Comparison of ENCODE assay signal across 21 mouse cellular contexts in genomic region chr1:93130242-93130983, GRCm38 (mm10). TPM values are rescaled to one million over a fixed set of nuclear protein-coding genes. Genes with fewer than 3 reads are reported as not detected.
DNase-seq lines count a peak whose midpoint lies in the region; ATAC-seq and TF ChIP-seq lines count a peak whose summit lies in the region.
"Had no signal": no experiment of that assay in that cellular context is flagged by ENCODE, and none has a peak within 500 bp of the region (broad histone marks: within the 10 kb centered on the region; RNA-seq: fewer than 3 reads in every experiment).

No protein-coding gene starts in this region.

- TF ChIP-seq CTCF in liver, postnatal 0 days (IDR thresholded peaks at IDR 0.05; ENCODE audit: low read depth): no peak

- H3K4me2 ChIP-seq in embryonic facial prominence, embryonic 14.5 days (ENCODE audit: low read depth, low read length): no peak overlapping the region
- H3K4me2 ChIP-seq in liver, postnatal 0 days (ENCODE audit: low read depth, low read length): no peak overlapping the region
- H3K4me2 ChIP-seq in lung, embryonic 16.5 days (ENCODE audit: low read depth, low read length): 0 out of 2 replicates have a peak overlapping the region, but pooled peaks have one; percentile 6
- H3K4me2 ChIP-seq in stomach, embryonic 16.5 days (ENCODE audit: low read depth, low read length): no peak overlapping the region
- H3K4me2 ChIP-seq: midbrain, embryonic 12.5 days; neural tube, embryonic 15.5 days had no signal

- H3K4me1 ChIP-seq in embryonic facial prominence, embryonic 14.5 days (ENCODE audit: control insufficient read depth, insufficient read depth, low read length): no peaks in the 10 kb centered on the region; the same call in 1 of the 2 replicates
- H3K4me1 ChIP-seq in embryonic facial prominence, embryonic 10.5 days: peaks cover 20% of the 10 kb centered on the region
- H3K4me1 ChIP-seq in liver, postnatal 0 days (ENCODE audit: insufficient read depth): peaks cover 5% of the 10 kb centered on the region
- peaks cover 7% of the 10 kb centered on the region; the same call in 1 of the 2 replicates for H3K4me1 ChIP-seq in lung, embryonic 16.5 days (replicated peaks; ENCODE audit: control insufficient read depth, insufficient read depth, low read length)
- peaks cover 5% of the 10 kb centered on the region; the same call in 1 of the 2 replicates for H3K4me1 ChIP-seq in stomach, embryonic 16.5 days (ENCODE audit: control insufficient read depth, insufficient read depth, low read length)
- H3K4me1 ChIP-seq: midbrain, embryonic 12.5 days; neural tube, embryonic 15.5 days had no signal

- no peak for TF ChIP-seq EP300 in liver, postnatal 0 days (IDR thresholded peaks at IDR 0.05; ENCODE audit: low read depth)

- ATAC-seq in embryonic facial prominence, embryonic 14.5 days (ENCODE audit: low read depth): no peak; the same call in 1 of the 2 replicates
- no peak for ATAC-seq in liver, postnatal 0 days
- peak; percentile 87 for ATAC-seq in lung, embryonic 16.5 days (ENCODE audit: low read depth)
- ATAC-seq in stomach, embryonic 16.5 days (ENCODE audit: insufficient read depth, low FRiP score): peak; percentile 38; the same call in 1 of the 2 replicates
- ATAC-seq: CD4-positive, CD25-positive, alpha-beta regulatory T cell, adult 4 months; forebrain, embryonic 14.5 days had no signal

- 68% methylated on average over 10 of the region's 10 CpGs for WGBS in embryonic facial prominence, embryonic 14.5 days
- 66% methylated on average over 10 of the region's 10 CpGs for WGBS in embryonic facial prominence, embryonic 10.5 days
- 72% methylated on average over 10 of the region's 10 CpGs for WGBS in liver, postnatal 0 days (ENCODE audit: insufficient replicate concordance)
- 36% methylated on average over 10 of the region's 10 CpGs for WGBS in lung, embryonic 16.5 days
- 57% methylated on average over 10 of the region's 10 CpGs for whole genome bisulfite sequencing in stomach, embryonic 16.5 days

- H3K4me3 ChIP-seq in embryonic facial prominence, embryonic 14.5 days (ENCODE audit: low read depth, low read length): no peak overlapping the region
- no peak overlapping the region for H3K4me3 ChIP-seq in embryonic facial prominence, embryonic 10.5 days
- H3K4me3 ChIP-seq in liver, postnatal 0 days (ENCODE audit: low read depth, low read length): no peak overlapping the region
- H3K4me3 ChIP-seq in lung, embryonic 16.5 days (ENCODE audit: low read length): no peak overlapping the region
- H3K4me3 ChIP-seq in stomach, embryonic 16.5 days (replicated peaks; ENCODE audit: low read length): no peak overlapping the region
- H3K4me3 ChIP-seq: heart, adult 2 months; hindbrain, embryonic 10.5 days; midbrain, embryonic 12.5 days; neural tube, embryonic 15.5 days had no signal

- H3K9ac ChIP-seq in embryonic facial prominence, embryonic 14.5 days (ENCODE audit: low read depth, low read length): no peak overlapping the region
- H3K9ac ChIP-seq in liver, postnatal 0 days (replicated peaks): no peak overlapping the region
- no peak overlapping the region for H3K9ac ChIP-seq in lung, embryonic 16.5 days (ENCODE audit: low read length)
- H3K9ac ChIP-seq in stomach, embryonic 16.5 days (ENCODE audit: low read length): no peak overlapping the region
- H3K9ac ChIP-seq: midbrain, embryonic 12.5 days; neural tube, embryonic 15.5 days had no signal

- no peaks in the 10 kb centered on the region for H3K27me3 ChIP-seq in embryonic facial prominence, embryonic 14.5 days (replicated peaks; ENCODE audit: control insufficient read depth, insufficient read depth, low read length)
- H3K27me3 ChIP-seq in embryonic facial prominence, embryonic 10.5 days (replicated peaks; ENCODE audit: low read depth, poor library complexity, severe bottlenecking): no peaks in the 10 kb centered on the region
- no peaks in the 10 kb centered on the region for H3K27me3 ChIP-seq in liver, postnatal 0 days (ENCODE audit: insufficient read depth, low read length)
- H3K27me3 ChIP-seq in lung, embryonic 16.5 days (ENCODE audit: control insufficient read depth, insufficient read depth, low read depth, low read length): no peaks in the 10 kb centered on the region
- H3K27me3 ChIP-seq in stomach, embryonic 16.5 days (ENCODE audit: control insufficient read depth, insufficient read depth, low read length): no peaks in the 10 kb centered on the region
- H3K27me3 ChIP-seq: midbrain, embryonic 12.5 days; neural tube, embryonic 15.5 days had no signal

- H3K36me3 ChIP-seq in embryonic facial prominence, embryonic 14.5 days (ENCODE audit: control insufficient read depth, insufficient read depth, low read length): no peaks in the 10 kb centered on the region
- no peaks in the 10 kb centered on the region for H3K36me3 ChIP-seq in embryonic facial prominence, embryonic 10.5 days (replicated peaks)
- H3K36me3 ChIP-seq in liver, postnatal 0 days (replicated peaks; ENCODE audit: insufficient read depth, low read length): no peaks in the 10 kb centered on the region
- no peaks in the 10 kb centered on the region for H3K36me3 ChIP-seq in lung, embryonic 16.5 days (ENCODE audit: control insufficient read depth, insufficient read depth, low read length)
- no peaks in the 10 kb centered on the region for H3K36me3 ChIP-seq in stomach, embryonic 16.5 days (ENCODE audit: control insufficient read depth, insufficient read depth, low read length)
- H3K36me3 ChIP-seq: G1E; hindbrain, embryonic 10.5 days; midbrain, embryonic 12.5 days; neural tube, embryonic 15.5 days had no signal

- H3K9me3 ChIP-seq in embryonic facial prominence, embryonic 14.5 days (ENCODE audit: control insufficient read depth, low read length): no peaks in the 10 kb centered on the region
- no peaks in the 10 kb centered on the region for H3K9me3 ChIP-seq in embryonic facial prominence, embryonic 10.5 days
- no peaks in the 10 kb centered on the region for H3K9me3 ChIP-seq in liver, postnatal 0 days (ENCODE audit: low read length)
- no peaks in the 10 kb centered on the region for H3K9me3 ChIP-seq in lung, embryonic 16.5 days (ENCODE audit: control insufficient read depth, low read length)
- H3K9me3 ChIP-seq in stomach, embryonic 16.5 days (replicated peaks; ENCODE audit: control insufficient read depth, low read length): no peaks in the 10 kb centered on the region
- H3K9me3 ChIP-seq: G1E; hindbrain, embryonic 10.5 days; midbrain, embryonic 12.5 days; neural tube, embryonic 15.5 days had no signal

- DNase-seq in embryonic facial prominence, embryonic 14.5 days (ENCODE audit: low spot score): peak; percentile 62
- no peak for DNase-seq in embryonic facial prominence, embryonic 10.5 days (ENCODE audit: low spot score)
- peak; percentile 11 for DNase-seq in liver, postnatal 0 days
- no peak for DNase-seq in liver
- no peak for DNase-seq in thymus, postnatal 14 days
- DNase-seq in neural tube, embryonic 10.5 days (ENCODE audit: extremely low spot score, low spot score): no peak
- DNase-seq: cerebellum, postnatal 10 days; embryo, embryonic 11 days; heart, adult 2 months had no signal

- no peak overlapping the region for H3K27ac ChIP-seq in embryonic facial prominence, embryonic 14.5 days (replicated peaks; ENCODE audit: low read depth, low read length)
- no peak overlapping the region for H3K27ac ChIP-seq in embryonic facial prominence, embryonic 10.5 days (replicated peaks)
- H3K27ac ChIP-seq in liver, postnatal 0 days (ENCODE audit: low read depth): no peak overlapping the region
- H3K27ac ChIP-seq in lung, embryonic 16.5 days (ENCODE audit: low read length): peak overlapping the region; percentile 85
- H3K27ac ChIP-seq in stomach, embryonic 16.5 days (ENCODE audit: low read length): peak overlapping the region; percentile 73
- H3K27ac ChIP-seq: heart, adult 2 months; hindbrain, embryonic 10.5 days; kidney, postnatal 0 days; midbrain, embryonic 12.5 days; neural tube, embryonic 15.5 days had no signal

RNA-seq across cellular contexts. Expression of gene Agxt, which starts 4.6 kb away (rescaled TPM):
- polyA plus RNA-seq in embryonic facial prominence, embryonic 14.5 days (2014; fragmentation: Nextera tagmentation; extraction: Ambion mirVana): not detected in 2 replicates
- polyA plus RNA-seq in embryonic facial prominence, embryonic 10.5 days (2016; fragmentation: Nextera tagmentation; extraction: Ambion mirVana): not detected in 2 replicates
- polyA plus RNA-seq in liver, postnatal 0 days (2015; fragmentation: Nextera tagmentation; extraction: Ambion mirVana): 443 and 456 TPM in 2 replicates
- polyA plus RNA-seq in lung, embryonic 16.5 days (2015; fragmentation: Nextera tagmentation; extraction: Ambion mirVana): 0.24 TPM in 1 of 2 replicates, not detected in the other
- polyA plus RNA-seq in stomach, embryonic 16.5 days (2015; fragmentation: Nextera tagmentation; extraction: Ambion mirVana): 0.47 and 0.53 TPM in 2 replicates
- polyA plus RNA-seq: CD4-positive, CD25-positive, alpha-beta regulatory T cell, adult 4 months; forebrain, embryonic 14.5 days; G1E; heart, adult 2 months; heart, embryonic 16.5 days; hindbrain, embryonic 10.5 days; midbrain, embryonic 12.5 days; neural tube, embryonic 15.5 days had no signal

RNA-seq across cellular contexts. Expression of gene Kif1a, which starts 28.7 kb away (rescaled TPM):
- 30.7 and 32.4 TPM in 2 replicates for polyA plus RNA-seq in embryonic facial prominence, embryonic 14.5 days (2014; fragmentation: Nextera tagmentation; extraction: Ambion mirVana)
- 23.9 and 27.5 TPM in 2 replicates for polyA plus RNA-seq in embryonic facial prominence, embryonic 10.5 days (2016; fragmentation: Nextera tagmentation; extraction: Ambion mirVana)
- polyA plus RNA-seq in liver, postnatal 0 days (2015; fragmentation: Nextera tagmentation; extraction: Ambion mirVana): 0.17 and 0.28 TPM in 2 replicates
- 7.9 and 9.2 TPM in 2 replicates for polyA plus RNA-seq in lung, embryonic 16.5 days (2015; fragmentation: Nextera tagmentation; extraction: Ambion mirVana)
- polyA plus RNA-seq in stomach, embryonic 16.5 days (2015; fragmentation: Nextera tagmentation; extraction: Ambion mirVana): 10.6 and 16.5 TPM in 2 replicates
- polyA plus RNA-seq: CD4-positive, CD25-positive, alpha-beta regulatory T cell, adult 4 months had no signal

RNA-seq across cellular contexts. Expression of gene 2310007B03Rik, which starts 30.3 kb away (rescaled TPM):
- 4.2 and 6.2 TPM in 2 replicates for polyA plus RNA-seq in embryonic facial prominence, embryonic 14.5 days (2014; fragmentation: Nextera tagmentation; extraction: Ambion mirVana)
- polyA plus RNA-seq in embryonic facial prominence, embryonic 10.5 days (2016; fragmentation: Nextera tagmentation; extraction: Ambion mirVana): 0.87 and 1.5 TPM in 2 replicates
- 0.51 and 0.99 TPM in 2 replicates for polyA plus RNA-seq in liver, postnatal 0 days (2015; fragmentation: Nextera tagmentation; extraction: Ambion mirVana)
- polyA plus RNA-seq in lung, embryonic 16.5 days (2015; fragmentation: Nextera tagmentation; extraction: Ambion mirVana): 23.0 and 26.0 TPM in 2 replicates
- polyA plus RNA-seq in stomach, embryonic 16.5 days (2015; fragmentation: Nextera tagmentation; extraction: Ambion mirVana): 17.7 and 32.8 TPM in 2 replicates
- polyA plus RNA-seq: CD4-positive, CD25-positive, alpha-beta regulatory T cell, adult 4 months; G1E had no signal

RNA-seq across cellular contexts. Expression of gene Crocc2, which starts 38.1 kb away (rescaled TPM):
- 0.56 and 3.0 TPM in 2 replicates for polyA plus RNA-seq in embryonic facial prominence, embryonic 14.5 days (2014; fragmentation: Nextera tagmentation; extraction: Ambion mirVana)
- 0.19 and 0.20 TPM in 2 replicates for polyA plus RNA-seq in embryonic facial prominence, embryonic 10.5 days (2016; fragmentation: Nextera tagmentation; extraction: Ambion mirVana)
- polyA plus RNA-seq in liver, postnatal 0 days (2015; fragmentation: Nextera tagmentation; extraction: Ambion mirVana): not detected in 2 replicates
- 4.9 and 5.1 TPM in 2 replicates for polyA plus RNA-seq in lung, embryonic 16.5 days (2015; fragmentation: Nextera tagmentation; extraction: Ambion mirVana)
- polyA plus RNA-seq in stomach, embryonic 16.5 days (2015; fragmentation: Nextera tagmentation; extraction: Ambion mirVana): 0.18 and 0.24 TPM in 2 replicates
- polyA plus RNA-seq: CD4-positive, CD25-positive, alpha-beta regulatory T cell, adult 4 months; G1E; liver, adult 2 months; small intestine, adult 2 months had no signal

Comparison
In these comparisons a context has a peak if more than half of its experiments do, and no peak if none do; other contexts are left out.
1. DNase-seq: peak in embryonic facial prominence, embryonic 14.5 days (single experiment) and liver, postnatal 0 days (single experiment); none in embryonic facial prominence, embryonic 10.5 days (single experiment), liver (single experiment), thymus, postnatal 14 days (single experiment) and neural tube, embryonic 10.5 days (single experiment).
2. ATAC-seq: peak in lung, embryonic 16.5 days (single experiment) and stomach, embryonic 16.5 days (single experiment); none in embryonic facial prominence, embryonic 14.5 days (single experiment) and liver, postnatal 0 days (single experiment).
3. H3K27ac ChIP-seq: peak in lung, embryonic 16.5 days (single experiment) and stomach, embryonic 16.5 days (single experiment); none in embryonic facial prominence, embryonic 14.5 days (single experiment), embryonic facial prominence, embryonic 10.5 days (single experiment) and liver, postnatal 0 days (single experiment).
4. RNA of gene Agxt, which starts 4.6 kb away (polyA plus RNA-seq): 443 to 456 TPM in liver, postnatal 0 days; 0.47 to 0.53 TPM in stomach, embryonic 16.5 days, 0.24 TPM in lung, embryonic 16.5 days, not detected in embryonic facial prominence, embryonic 14.5 days and not detected in embryonic facial prominence, embryonic 10.5 days; every median in the first group is over 100 times any median in the second.